Mouse (Mus musculus) ES-Bruce4 (cell line): ENCODE measurements around the gene Smok3a. TPM values are rescaled to one million over a fixed set of nuclear protein-coding genes. Genes with fewer than 3 reads are reported as not detected.
"Not testable (repeated sequence)": the region's sequence is repeated elsewhere in the genome, so short reads cannot be mapped to it uniquely, and the experiment has no call there.

ENCODE experiments used
- H3K27ac ChIP-seq: 2 replicates; pipeline ENCODE4 v1.5.1; 2012; ENCODE audit warnings: low read length, inconsistent platforms; ENCODE audit not compliant: insufficient read depth
- H3K27me3 ChIP-seq: 2 replicates; pipeline ENCODE4 v1.6.1; 2012; ENCODE audit warnings: mild to moderate bottlenecking, low read length, inconsistent platforms; ENCODE audit not compliant: control insufficient read depth, poor library complexity, insufficient read depth, severe bottlenecking
- H3K36me3 ChIP-seq: 2 replicates; pipeline ENCODE4 v1.6.1; 2012; ENCODE audit warnings: inconsistent platforms, mild to moderate bottlenecking, low read length, moderate library complexity; ENCODE audit not compliant: control insufficient read depth, poor library complexity, insufficient read depth, severe bottlenecking
- H3K4me1 ChIP-seq: one replicate; pipeline ENCODE4 v1.8.1; 2011; ENCODE audit warnings: low read length; ENCODE audit not compliant: control insufficient read depth, insufficient read depth
- H3K4me3 ChIP-seq: 2 replicates; pipeline ENCODE4 v1.5.1; 2011; ENCODE audit warnings: low read depth, mild to moderate bottlenecking, low read length
- H3K9ac ChIP-seq: 2 replicates; pipeline ENCODE4 v1.6.1; 2012; ENCODE audit warnings: low read depth, mild to moderate bottlenecking, inconsistent platforms; ENCODE audit not compliant: poor library complexity, severe bottlenecking
- H3K9me3 ChIP-seq: replicated peaks from 2 replicates; pipeline ENCODE4 v1.6.1; 2012; ENCODE audit warnings: mild to moderate bottlenecking, low read length, inconsistent platforms; ENCODE audit not compliant: control insufficient read depth, poor library complexity, insufficient read depth, severe bottlenecking
- CTCF ChIP-seq: IDR thresholded peaks from one replicate; pipeline ENCODE4 v1.8.1; 2011; ENCODE audit warnings: low read depth, low read length
- EP300 ChIP-seq: IDR thresholded peaks from 2 replicates; pipeline ENCODE4 v1.6.1; 2011; ENCODE audit warnings: low read depth, low read length; ENCODE audit not compliant: insufficient read depth
- POLR2A ChIP-seq: IDR thresholded peaks from one replicate; pipeline ENCODE4 v1.8.1; 2011; ENCODE audit warnings: low read length; ENCODE audit not compliant: insufficient read depth
- polyA plus RNA-seq: library from polyadenylated mRNA; stranded (reverse); fragments of >200 nt; gene quantifications from 2 replicates; pipeline ENCODE4 v1.2.4, GENCODE M21; 2011; ENCODE audit warnings: low read depth; ENCODE audit not compliant: missing spikeins, insufficient read depth, insufficient read length

Smok3a gene
- polyA plus RNA-seq, 1 experiment, result not detected

DNA sequence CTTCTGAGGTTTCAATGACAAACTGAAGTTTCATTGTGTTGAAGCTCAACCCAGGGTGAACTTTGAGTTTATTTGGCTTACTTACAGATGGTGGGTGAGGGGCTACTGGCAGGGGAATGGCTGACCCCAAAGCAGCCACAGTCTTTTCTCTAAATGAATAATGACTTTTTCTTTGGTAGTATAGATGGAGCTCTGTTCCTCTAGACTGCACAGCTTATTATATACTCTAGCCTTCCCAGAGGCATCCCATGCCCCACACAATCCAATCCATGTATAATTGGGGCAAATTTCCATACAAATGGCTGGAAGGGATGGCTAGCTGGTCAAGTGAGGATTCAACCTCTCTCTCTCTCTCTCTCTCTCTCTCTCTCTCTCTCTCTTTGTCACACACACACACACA is 4.1 kb upstream of the Smok3a start:
- Histone ChIP-seq H3K36me3 (no peaks in the 10 kb centered on the region), H3K4me1 (no peaks in the 10 kb centered on the region), H3K27me3 (no peaks in the 10 kb centered on the region), H3K27ac (no peak overlapping the region), H3K9ac (no peak overlapping the region), H3K9me3 (no peaks in the 10 kb centered on the region), H3K4me3 (no peak overlapping the region)
- TF ChIP-seq EP300 (no peak), CTCF (no peak), POLR2A (no peak)

DNA sequence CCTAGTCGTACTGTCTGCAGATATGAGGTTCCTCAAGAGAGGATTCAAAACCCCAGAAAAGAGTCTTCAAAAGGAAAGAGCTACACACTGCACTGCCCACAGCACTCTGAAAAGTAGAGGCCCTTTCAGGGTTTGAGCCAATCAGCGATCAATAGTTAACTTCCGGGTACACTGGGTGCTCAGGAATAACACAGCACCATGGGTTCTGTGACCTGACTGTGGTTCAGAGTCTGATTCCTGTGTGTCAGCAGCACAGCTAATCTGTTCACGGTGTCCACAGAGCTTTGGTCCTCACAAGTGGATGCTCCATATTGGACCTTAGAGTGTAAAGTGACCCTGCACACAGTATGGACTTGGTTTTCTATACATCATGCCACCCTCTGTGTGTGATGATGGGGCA is 1.5 kb upstream of the Smok3a start:
- H3K27ac ChIP-seq, H3K4me1 ChIP-seq, H3K36me3 ChIP-seq, H3K9me3 ChIP-seq, H3K9ac ChIP-seq, H3K4me3 ChIP-seq, H3K27me3 ChIP-seq: not testable (repeated sequence)

DNA sequence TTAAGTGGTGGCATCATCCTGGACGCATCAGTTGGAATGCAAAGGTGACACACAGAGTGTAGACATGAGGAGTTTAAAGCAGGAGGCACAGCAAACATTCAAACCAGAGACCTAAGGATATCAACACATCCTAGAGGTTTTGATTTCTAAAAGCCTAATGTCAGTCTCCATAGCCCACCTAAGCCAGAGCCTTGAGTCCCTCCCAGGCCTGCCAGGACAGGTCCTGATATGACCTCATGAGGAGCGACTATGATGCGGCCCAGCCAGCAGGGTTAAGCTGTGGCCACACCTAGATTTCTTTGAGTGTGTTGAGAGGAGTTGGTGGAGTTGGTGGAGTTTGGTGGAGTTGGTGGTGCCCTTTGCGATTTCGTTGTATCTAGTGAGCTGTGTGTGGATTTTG is 31.8 kb downstream of the Smok3a start, which contains the start of gene Smok3c:
Gene Smok3c (plus strand): TSS at position 301 of the 400 bp plus-strand sequence.
- not testable (repeated sequence) for H3K27me3 ChIP-seq, H3K9me3 ChIP-seq, H3K4me1 ChIP-seq, H3K9ac ChIP-seq, H3K27ac ChIP-seq, H3K4me3 ChIP-seq, H3K36me3 ChIP-seq

DNA sequence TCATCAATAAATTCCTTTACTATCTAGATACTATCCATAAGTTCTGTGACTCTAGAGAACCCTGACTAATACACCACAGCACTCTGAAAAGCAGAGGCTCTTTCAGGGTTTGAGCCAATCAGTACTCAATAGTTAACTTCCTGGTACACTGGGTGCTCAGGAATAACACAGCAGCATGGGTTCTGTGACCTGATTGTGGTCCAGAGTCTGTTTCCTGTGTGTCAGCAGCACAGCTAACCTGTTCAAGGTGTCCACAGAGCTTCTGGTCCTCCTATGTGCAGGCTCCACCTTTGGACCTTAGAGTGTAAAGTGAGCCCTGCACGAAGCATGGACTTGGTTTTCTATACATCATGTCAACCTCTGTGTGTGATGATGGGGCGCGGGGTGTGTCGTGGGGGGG is 52.7 kb downstream of the Smok3a start:
- Histone ChIP-seq H3K27me3 (no peaks in the 10 kb centered on the region), H3K27ac (no peak overlapping the region), H3K9ac (no peak overlapping the region), H3K36me3 (no peaks in the 10 kb centered on the region), H3K4me1 (no peaks in the 10 kb centered on the region), H3K4me3 (no peak overlapping the region), H3K9me3 (no peaks in the 10 kb centered on the region)
- TF ChIP-seq CTCF (no peak), POLR2A (no peak), EP300 (no peak)

DNA sequence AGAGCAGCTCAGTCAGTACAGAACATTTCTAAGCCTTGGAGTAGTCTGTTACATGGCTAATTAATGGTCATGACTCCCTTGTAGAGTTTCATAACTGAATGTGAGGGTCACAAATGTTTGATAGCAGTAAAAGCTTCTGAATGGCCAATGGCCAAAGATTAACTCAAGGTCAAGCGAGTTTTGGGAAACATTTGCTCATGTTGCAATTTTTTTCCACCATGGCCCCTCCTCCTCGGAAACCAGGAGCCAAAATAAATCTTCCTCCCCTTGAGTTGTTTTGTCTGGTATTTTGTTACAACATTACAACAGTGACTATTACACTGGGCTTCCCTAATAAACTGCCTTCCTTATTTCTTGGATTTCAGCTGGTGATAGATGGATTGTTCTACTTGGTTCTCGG is 54.6 kb downstream of the Smok3a start:
- H3K27ac ChIP-seq, result no peak overlapping the region
- no peaks in the 10 kb centered on the region for H3K27me3 ChIP-seq
- H3K4me1 ChIP-seq, result no peaks in the 10 kb centered on the region
- TF ChIP-seq POLR2A (no peak), EP300 (no peak), CTCF (no peak)
- H3K9ac ChIP-seq, result no peak overlapping the region
- no peaks in the 10 kb centered on the region for H3K9me3 ChIP-seq
- no peaks in the 10 kb centered on the region for H3K36me3 ChIP-seq
- no peak overlapping the region for H3K4me3 ChIP-seq

DNA sequence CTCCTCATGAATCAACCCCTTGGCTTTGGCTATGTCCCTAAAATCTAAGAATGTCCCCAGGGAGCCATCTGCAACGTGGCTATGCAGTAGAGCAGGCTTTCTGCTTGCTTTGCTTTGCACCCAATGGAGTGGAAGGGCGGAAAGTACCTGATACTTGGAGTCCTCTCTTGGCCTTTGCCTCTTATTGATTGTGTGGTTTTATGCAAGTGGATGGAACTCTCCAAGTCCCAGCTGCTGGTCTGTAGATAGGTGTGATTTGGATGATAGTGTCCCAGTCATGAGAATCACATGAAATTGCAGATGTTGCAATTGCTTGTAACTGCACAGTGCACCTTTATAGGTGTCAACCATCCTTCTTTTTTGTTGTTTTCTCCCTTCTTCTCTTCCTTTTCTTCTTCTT is 55.1 kb downstream of the Smok3a start:
- H3K27me3 ChIP-seq, result no peaks in the 10 kb centered on the region
- no peak overlapping the region for H3K9ac ChIP-seq
- H3K36me3 ChIP-seq, result no peaks in the 10 kb centered on the region
- no peaks in the 10 kb centered on the region for H3K9me3 ChIP-seq
- no peak overlapping the region for H3K4me3 ChIP-seq
- no peak overlapping the region for H3K27ac ChIP-seq
- TF ChIP-seq EP300 (no peak), POLR2A (no peak), CTCF (no peak)
- H3K4me1 ChIP-seq, result no peaks in the 10 kb centered on the region

- Histone ChIP-seq H3K9me3 (no peaks in the 10 kb centered on the region), H3K4me1 (peaks cover 2% of the 10 kb centered on the region), H3K9ac (no peak overlapping the region), H3K27me3 (no peaks in the 10 kb centered on the region), H3K27ac (no peak overlapping the region), H3K36me3 (no peaks in the 10 kb centered on the region), H3K4me3 (no peak overlapping the region)
- no peak for TF ChIP-seq POLR2A
- no peak for TF ChIP-seq CTCF
- no peak for TF ChIP-seq EP300
Observed at GRCm38 (mm10) chr5:138080456-138080855, 59.4 kb downstream of the Smok3a start.
